Mouse (Mus musculus) midbrain, embryonic 11.5 days (tissue): ENCODE data around the gene Llph. TPM values are rescaled to one million over a fixed set of nuclear protein-coding genes. Genes with fewer than 3 reads are reported as not detected.

Experiments used
- ATAC-seq: fragments of 200-750 bp; cut with Nextera tagmentation; 2 replicates; pipeline ENCODE4 v1.8.0; 2017; ENCODE audit warnings: moderate TSS enrichment, moderate library complexity; ENCODE audit not compliant: low FRiP score
- DNase-seq: peaks from one replicate; pipeline ENCODE4 v3.0.0; 2015; ENCODE audit warnings: low spot score; ENCODE audit errors: missing footprints
- H3K27ac ChIP-seq: fragments of 300-500 bp; sonication (generic); 2 replicates; pipeline ENCODE4 v1.5.1; 2014; ENCODE audit warnings: low read depth, low read length
- H3K27me3 ChIP-seq: fragments of 300-500 bp; sonication (generic); 2 replicates; pipeline ENCODE4 v1.6.1; 2014; ENCODE audit warnings: mild to moderate bottlenecking, low read length, moderate library complexity, mixed read lengths; ENCODE audit not compliant: control insufficient read depth, insufficient read depth
- H3K36me3 ChIP-seq: fragments of 300-500 bp; sonication (generic); 2 replicates; pipeline ENCODE4 v1.6.1; 2014; ENCODE audit warnings: mild to moderate bottlenecking, low read length, moderate library complexity, mixed read lengths; ENCODE audit not compliant: control insufficient read depth, insufficient read depth
- H3K4me1 ChIP-seq: fragments of 300-500 bp; sonication (generic); 2 replicates; pipeline ENCODE4 v1.6.1; 2014; ENCODE audit warnings: low read length; ENCODE audit not compliant: control insufficient read depth, insufficient read depth
- H3K4me2 ChIP-seq: fragments of 300-500 bp; sonication (generic); 2 replicates; pipeline ENCODE4 v1.6.1; 2014; ENCODE audit warnings: mild to moderate bottlenecking, moderate library complexity
- H3K4me3 ChIP-seq: fragments of 300-500 bp; sonication (generic); 2 replicates; pipeline ENCODE4 v1.5.1; 2014; ENCODE audit warnings: low read depth, low read length
- H3K9ac ChIP-seq: fragments of 300-500 bp; sonication (generic); 2 replicates; pipeline ENCODE4 v1.6.1; 2014; ENCODE audit warnings: low read length
- H3K9me3 ChIP-seq: fragments of 300-500 bp; sonication (generic); 2 replicates; pipeline ENCODE4 v1.6.1; 2016; ENCODE audit warnings: low read length; ENCODE audit not compliant: control insufficient read depth
- WGBS: fragments of 180-500 bp; shearing (Covaris S2); extraction: QIAGEN DNeasy Blood & Tissue Kit; methylation state at CpG from one replicate; pipeline ENCODE4 v1.1.7; 2014; 5-methylcytosine and 5-hydroxymethylcytosine counted together
- polyA plus RNA-seq: library from polyadenylated mRNA; unstranded; fragments of >200 nt; fragmentation: Nextera tagmentation; extraction: Ambion mirVana; gene quantifications from 2 replicates; pipeline ENCODE4 v1.2.1, GENCODE M21; 2014

The Llph gene
- polyA plus RNA-seq, 1 experiment from 2014 or later = 53.7 TPM

GRCm38 (mm10) chr10:120238241-120238640, 11.4 kb downstream of the Llph start:
- H3K9ac ChIP-seq = no peak overlapping the region
- no peaks in the 10 kb centered on the region for H3K27me3 ChIP-seq
- no peak for ATAC-seq
- H3K4me1 ChIP-seq = no peaks in the 10 kb centered on the region
- H3K9me3 ChIP-seq = no peaks in the 10 kb centered on the region
- no peaks in the 10 kb centered on the region for H3K36me3 ChIP-seq
- H3K4me2 ChIP-seq = no peak overlapping the region
- no peak overlapping the region for H3K4me3 ChIP-seq
- no peak for DNase-seq
- no peak overlapping the region for H3K27ac ChIP-seq
- 85% methylated on average over 8 of the region's 8 CpGs for WGBS

- ATAC-seq (no peak), DNase-seq (no peak)
- Histone ChIP-seq H3K27ac (no peak overlapping the region), H3K36me3 (no peaks in the 10 kb centered on the region), H3K4me2 (no peak overlapping the region), H3K4me3 (no peak overlapping the region), H3K9ac (no peak overlapping the region), H3K27me3 (no peaks in the 10 kb centered on the region), H3K9me3 (no peaks in the 10 kb centered on the region), H3K4me1 (no peaks in the 10 kb centered on the region)
- WGBS = 61% methylated on average over 6 of the region's 6 CpGs
Observed at GRCm38 (mm10) chr10:120239476-120239875, 12.6 kb downstream of the Llph start.

GRCm38 (mm10) chr10:120242421-120242820, 15.6 kb downstream of the Llph start:
- Histone ChIP-seq H3K4me2 (no peak overlapping the region), H3K36me3 (no peaks in the 10 kb centered on the region), H3K4me1 (no peaks in the 10 kb centered on the region), H3K9ac (no peak overlapping the region), H3K27me3 (no peaks in the 10 kb centered on the region), H3K27ac (no peak overlapping the region), H3K4me3 (no peak overlapping the region), H3K9me3 (no peaks in the 10 kb centered on the region)
- DNase-seq = peak; percentile 56
- 62% methylated on average over 6 of the region's 6 CpGs for WGBS
- ATAC-seq = no peak

DNA sequence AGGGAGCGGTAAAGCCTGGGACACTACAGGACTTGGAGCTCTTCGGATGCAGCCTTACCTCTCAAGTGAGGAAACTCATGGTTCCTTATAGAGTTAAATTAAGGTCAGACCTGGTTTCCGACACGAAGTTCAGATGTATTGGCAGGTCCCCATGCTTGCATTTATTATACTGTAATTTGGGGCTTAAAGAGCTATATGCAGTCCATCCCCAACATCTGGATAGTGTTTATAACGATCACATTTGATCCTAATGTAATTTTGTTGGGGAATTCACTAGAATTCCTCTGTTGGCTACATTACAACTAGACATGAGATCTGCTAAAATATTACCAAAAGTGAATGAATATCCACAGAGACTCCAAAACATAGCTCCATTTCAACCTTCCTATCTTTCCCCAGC, 18.8 kb downstream of the Llph start:
- Histone ChIP-seq H3K4me3 (no peak overlapping the region), H3K9me3 (no peaks in the 10 kb centered on the region), H3K27ac (no peak overlapping the region), H3K4me2 (no peak overlapping the region), H3K36me3 (no peaks in the 10 kb centered on the region), H3K27me3 (no peaks in the 10 kb centered on the region), H3K4me1 (no peaks in the 10 kb centered on the region), H3K9ac (no peak overlapping the region)
- 91% methylated on average over 5 of the region's 5 CpGs for WGBS
- ATAC-seq = no peak
- DNase-seq = no peak

DNA sequence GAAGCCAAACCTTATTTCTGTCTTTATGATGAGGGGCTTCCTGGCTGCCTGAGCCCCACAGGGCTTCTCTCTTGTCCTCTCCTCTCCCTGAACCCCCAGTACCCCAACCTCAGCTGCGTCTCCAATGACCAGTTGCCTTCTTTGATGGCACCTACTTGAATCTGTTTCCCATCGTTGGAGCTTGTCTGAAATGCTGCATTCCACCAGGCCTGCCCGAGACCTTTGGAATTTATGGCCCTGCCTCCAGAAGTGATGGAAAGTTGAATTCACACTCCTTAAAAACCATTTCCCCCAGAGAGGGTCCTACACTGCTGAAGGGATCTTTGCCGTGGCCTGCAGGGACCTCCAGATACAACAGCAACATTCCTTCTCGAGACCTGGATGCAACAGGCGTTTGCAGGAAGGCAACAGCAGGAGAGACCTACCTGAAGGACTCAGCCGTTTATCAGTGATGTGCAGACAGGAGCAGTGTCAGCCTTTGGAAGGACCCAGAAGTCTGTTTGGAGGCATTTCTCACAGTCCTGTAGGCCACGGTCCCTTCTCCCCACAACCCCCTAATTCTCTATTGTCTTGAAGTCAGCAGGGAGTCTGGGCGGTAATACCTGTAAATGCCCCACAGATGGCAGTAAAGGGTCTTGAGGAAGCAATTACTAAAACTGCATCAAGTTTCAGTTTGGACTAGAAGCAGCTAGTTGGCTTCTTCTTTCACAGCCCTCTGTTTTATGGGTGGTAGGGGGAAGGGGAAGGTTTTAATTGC, 20.3 kb downstream of the Llph start:
- DNase-seq = peak; percentile 94
- no peaks in the 10 kb centered on the region for H3K4me1 ChIP-seq
- 52% methylated on average over 9 of the region's 9 CpGs for WGBS
- no peak overlapping the region for H3K9ac ChIP-seq
- H3K9me3 ChIP-seq = no peaks in the 10 kb centered on the region
- no peak overlapping the region for H3K4me2 ChIP-seq
- no peak overlapping the region for H3K4me3 ChIP-seq
- H3K36me3 ChIP-seq = no peaks in the 10 kb centered on the region
- no peaks in the 10 kb centered on the region for H3K27me3 ChIP-seq
- no peak overlapping the region for H3K27ac ChIP-seq
- no peak for ATAC-seq

- no peak for DNase-seq
- Histone ChIP-seq H3K27me3 (no peaks in the 10 kb centered on the region), H3K9me3 (no peaks in the 10 kb centered on the region), H3K4me3 (no peak overlapping the region), H3K4me1 (no peaks in the 10 kb centered on the region), H3K36me3 (no peaks in the 10 kb centered on the region), H3K9ac (no peak overlapping the region), H3K27ac (no peak overlapping the region), H3K4me2 (no peak overlapping the region)
- no peak for ATAC-seq
- WGBS = 68% methylated on average over 11 of the region's 11 CpGs
Observed at GRCm38 (mm10) chr10:120250911-120251683, 24.2 kb downstream of the Llph start.

GRCm38 (mm10) chr10:120251791-120252190, 24.9 kb downstream of the Llph start:
- ATAC-seq (no peak), DNase-seq (no peak)
- H3K4me3 ChIP-seq = no peak overlapping the region
- no peak overlapping the region for H3K27ac ChIP-seq
- H3K4me2 ChIP-seq = no peak overlapping the region
- no peaks in the 10 kb centered on the region for H3K36me3 ChIP-seq
- no peaks in the 10 kb centered on the region for H3K9me3 ChIP-seq
- no peak overlapping the region for H3K9ac ChIP-seq
- 92% methylated on average over 4 of the region's 4 CpGs for WGBS
- no peaks in the 10 kb centered on the region for H3K27me3 ChIP-seq
- no peaks in the 10 kb centered on the region for H3K4me1 ChIP-seq

DNA sequence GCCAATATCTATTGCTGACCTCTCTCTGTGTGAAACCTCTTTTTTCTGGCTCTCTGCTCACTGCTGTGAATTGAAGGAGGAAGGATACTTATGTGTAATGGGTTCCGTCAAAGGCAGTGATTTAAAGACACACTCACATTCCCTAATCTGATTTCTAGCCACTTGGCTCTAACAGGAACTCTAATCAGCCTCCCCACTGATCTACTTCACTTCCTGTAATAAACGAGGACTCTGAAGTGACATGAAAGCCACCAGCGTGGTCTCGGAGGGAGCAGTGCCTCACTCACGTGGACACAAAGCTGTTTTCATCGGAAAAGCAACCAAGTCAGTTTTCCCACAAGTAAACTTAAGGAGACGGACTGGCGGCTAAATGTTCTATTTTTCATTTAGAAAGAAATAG, 25.9 kb downstream of the Llph start:
- Histone ChIP-seq H3K4me1 (no peaks in the 10 kb centered on the region), H3K4me2 (no peak overlapping the region), H3K27me3 (no peaks in the 10 kb centered on the region), H3K4me3 (no peak overlapping the region), H3K27ac (no peak overlapping the region), H3K9me3 (no peaks in the 10 kb centered on the region), H3K36me3 (no peaks in the 10 kb centered on the region), H3K9ac (no peak overlapping the region)
- DNase-seq = no peak
- 62% methylated on average over 8 of the region's 8 CpGs for WGBS
- ATAC-seq = no peak

DNA sequence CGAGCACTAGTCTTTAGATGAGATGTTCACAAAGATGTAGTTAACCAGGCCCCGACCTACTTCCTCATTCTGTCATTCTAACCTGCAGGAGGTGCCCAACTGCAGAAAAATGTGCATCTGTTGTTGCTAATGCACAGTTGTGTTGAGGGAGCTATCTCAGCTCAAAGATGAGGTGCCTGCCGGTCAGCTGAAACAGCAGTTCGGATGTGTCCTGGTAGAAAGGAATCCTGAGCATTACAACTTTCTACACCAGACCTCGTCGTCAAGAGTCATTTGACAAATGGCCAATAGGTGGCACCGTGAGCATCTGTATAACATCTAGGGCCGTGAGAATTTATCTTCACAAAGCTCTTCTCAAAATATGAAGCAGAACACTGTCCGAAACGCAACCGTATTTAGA, 30.4 kb downstream of the Llph start:
- peak; percentile 92 for DNase-seq
- H3K27ac ChIP-seq = no peak overlapping the region
- no peaks in the 10 kb centered on the region for H3K9me3 ChIP-seq
- 0 out of 2 replicates have a peak, but pooled peaks have one; percentile 38 for ATAC-seq
- H3K9ac ChIP-seq = no peak overlapping the region
- no peaks in the 10 kb centered on the region for H3K27me3 ChIP-seq
- H3K36me3 ChIP-seq = no peaks in the 10 kb centered on the region
- no peak overlapping the region for H3K4me2 ChIP-seq
- no peak overlapping the region for H3K4me3 ChIP-seq
- no peaks in the 10 kb centered on the region for H3K4me1 ChIP-seq
- WGBS = 37% methylated on average over 11 of the region's 11 CpGs
